Mouse (Mus musculus): ENCODE measurements around the gene Bmyc. TPM values are rescaled to one million over a fixed set of nuclear protein-coding genes. Genes with fewer than 3 reads are reported as not detected.

Bmyc gene
- polyA plus RNA-seq, 1 experiment from 2014 or later: 82.9 TPM

- Histone ChIP-seq H3K4me2 (ENCODE audit: low read depth, low read length) (no peak overlapping the region), H3K27me3 (replicated peaks; ENCODE audit: control insufficient read depth, insufficient read depth, low read length) (no peaks in the 10 kb centered on the region), H3K9ac (ENCODE audit: low read depth, low read length) (no peak overlapping the region), H3K27ac (replicated peaks; ENCODE audit: low read depth, low read length) (no peak overlapping the region), H3K4me1 (ENCODE audit: control insufficient read depth, insufficient read depth, low read length) (no peaks in the 10 kb centered on the region), H3K9me3 (ENCODE audit: control insufficient read depth, low read length) (no peaks in the 10 kb centered on the region), H3K36me3 (ENCODE audit: control insufficient read depth, insufficient read depth, low read length) (no peaks in the 10 kb centered on the region), H3K4me3 (ENCODE audit: low read depth, low read length) (no peak overlapping the region)
- no peak for DNase-seq (ENCODE audit: low spot score)
- 92% methylated on average over 1 of the region's 1 CpGs for WGBS
- no peak for ATAC-seq (ENCODE audit: low read depth)
Observed at GRCm38 (mm10) chr2:25754201-25754600, 47.7 kb downstream of the Bmyc start.

Other genes with a start within 250 kb of the Bmyc start
- 11.2 and 22.7 TPM in 2 replicates for gene Clic3, start 249.9 kb upstream of the Bmyc start, polyA plus RNA-seq (2014; fragmentation: Nextera tagmentation; extraction: Ambion mirVana)
- 39.3 and 41.7 TPM in 2 replicates for gene Paxx, start 245.6 kb upstream of the Bmyc start, polyA plus RNA-seq (2014; fragmentation: Nextera tagmentation; extraction: Ambion mirVana)
- gene Ptgds, start 236.7 kb upstream of the Bmyc start, polyA plus RNA-seq (2014; fragmentation: Nextera tagmentation; extraction: Ambion mirVana): 156 and 191 TPM in 2 replicates
- not detected in 2 replicates for gene Lcn12, start 212.8 kb upstream of the Bmyc start, polyA plus RNA-seq (2014; fragmentation: Nextera tagmentation; extraction: Ambion mirVana)
- 56.9 and 73.6 TPM in 2 replicates for gene Fbxw5, start 206.0 kb upstream of the Bmyc start, polyA plus RNA-seq (2014; fragmentation: Nextera tagmentation; extraction: Ambion mirVana)
- 5.0 and 5.1 TPM in 2 replicates for gene C8g, start 205.0 kb upstream of the Bmyc start, polyA plus RNA-seq (2014; fragmentation: Nextera tagmentation; extraction: Ambion mirVana)
- gene Traf2, start 159.8 kb upstream of the Bmyc start, polyA plus RNA-seq (2014; fragmentation: Nextera tagmentation; extraction: Ambion mirVana): 30.0 and 33.9 TPM in 2 replicates
- gene Edf1, start 148.9 kb upstream of the Bmyc start, polyA plus RNA-seq (2014; fragmentation: Nextera tagmentation; extraction: Ambion mirVana): 312 and 318 TPM in 2 replicates
- gene Mamdc4, start 131.9 kb upstream of the Bmyc start, polyA plus RNA-seq (2014; fragmentation: Nextera tagmentation; extraction: Ambion mirVana): 1.4 and 1.7 TPM in 2 replicates
- 148 and 160 TPM in 2 replicates for gene Phpt1, start 131.5 kb upstream of the Bmyc start, polyA plus RNA-seq (2014; fragmentation: Nextera tagmentation; extraction: Ambion mirVana)
- gene Ajm1, start 125.0 kb upstream of the Bmyc start, polyA plus RNA-seq (2014; fragmentation: Nextera tagmentation; extraction: Ambion mirVana): 0.40 and 1.4 TPM in 2 replicates
- 64.4 and 71.9 TPM in 2 replicates for gene Rabl6, start 98.2 kb upstream of the Bmyc start, polyA plus RNA-seq (2014; fragmentation: Nextera tagmentation; extraction: Ambion mirVana)
- 0.33 and 0.41 TPM in 2 replicates for gene Ccdc183, start 89.1 kb upstream of the Bmyc start, polyA plus RNA-seq (2014; fragmentation: Nextera tagmentation; extraction: Ambion mirVana)
- 22.9 and 33.0 TPM in 2 replicates for gene Tmem141, start 84.7 kb upstream of the Bmyc start, polyA plus RNA-seq (2014; fragmentation: Nextera tagmentation; extraction: Ambion mirVana)
- 2.8 and 4.9 TPM in 2 replicates for gene Fcna, start 78.7 kb upstream of the Bmyc start, polyA plus RNA-seq (2014; fragmentation: Nextera tagmentation; extraction: Ambion mirVana)
- gene Lcn8, start 53.6 kb upstream of the Bmyc start, polyA plus RNA-seq (2014; fragmentation: Nextera tagmentation; extraction: Ambion mirVana): not detected in 2 replicates
- not detected in 2 replicates for gene Lcn5, start 48.8 kb upstream of the Bmyc start, polyA plus RNA-seq (2014; fragmentation: Nextera tagmentation; extraction: Ambion mirVana)
- not detected in 2 replicates for gene Lcn6, start 30.0 kb upstream of the Bmyc start, polyA plus RNA-seq (2014; fragmentation: Nextera tagmentation; extraction: Ambion mirVana)
- not detected in 2 replicates for gene Lcn10, start 24.0 kb upstream of the Bmyc start, polyA plus RNA-seq (2014; fragmentation: Nextera tagmentation; extraction: Ambion mirVana)
- gene Obp2a, start 6.7 kb upstream of the Bmyc start, polyA plus RNA-seq (2014; fragmentation: Nextera tagmentation; extraction: Ambion mirVana): not detected in 2 replicates
- gene Obp2b, start 30.3 kb downstream of the Bmyc start, polyA plus RNA-seq (2014; fragmentation: Nextera tagmentation; extraction: Ambion mirVana): not detected in 2 replicates
- gene Lcn3, start 58.8 kb downstream of the Bmyc start, polyA plus RNA-seq (2014; fragmentation: Nextera tagmentation; extraction: Ambion mirVana): not detected in 2 replicates
- not detected in 2 replicates for gene Lcn11, start 70.3 kb downstream of the Bmyc start, polyA plus RNA-seq (2014; fragmentation: Nextera tagmentation; extraction: Ambion mirVana)
- not detected in 2 replicates for gene Gm13539, start 75.5 kb downstream of the Bmyc start, polyA plus RNA-seq (2014; fragmentation: Nextera tagmentation; extraction: Ambion mirVana)
- not detected in 2 replicates for gene Glt6d1, start 109.1 kb downstream of the Bmyc start, polyA plus RNA-seq (2014; fragmentation: Nextera tagmentation; extraction: Ambion mirVana)
- not detected in 2 replicates for gene Lcn9, start 116.4 kb downstream of the Bmyc start, polyA plus RNA-seq (2014; fragmentation: Nextera tagmentation; extraction: Ambion mirVana)
- gene Sohlh1, start 140.5 kb downstream of the Bmyc start, polyA plus RNA-seq (2014; fragmentation: Nextera tagmentation; extraction: Ambion mirVana): not detected in 2 replicates
- 0.47 and 0.83 TPM in 2 replicates for gene Kcnt1, start 157.0 kb downstream of the Bmyc start, polyA plus RNA-seq (2014; fragmentation: Nextera tagmentation; extraction: Ambion mirVana)

Data from embryonic facial prominence, embryonic 14.5 days (tissue).